Mouse (Mus musculus) G1E (cell line): ENCODE measurements at regions not wholly inside any gene's neighbourhood (a gene's known extent, or its start where the extent isn't known, plus 50 kb on each side); places are given as distances from the start of the nearest gene placed in this dataset.

Source experiments
- CTCF ChIP-seq: IDR thresholded peaks from 2 replicates; pipeline ENCODE4 v1.5.1; 2012; ENCODE audit warnings: low read depth, low read length, inconsistent platforms, mixed read lengths
- GATA1 ChIP-seq: IDR thresholded peaks from 2 replicates; pipeline ENCODE4 v1.6.1; 2012; ENCODE audit warnings: borderline replicate concordance, low read length, inconsistent platforms, mixed read lengths

DNA sequence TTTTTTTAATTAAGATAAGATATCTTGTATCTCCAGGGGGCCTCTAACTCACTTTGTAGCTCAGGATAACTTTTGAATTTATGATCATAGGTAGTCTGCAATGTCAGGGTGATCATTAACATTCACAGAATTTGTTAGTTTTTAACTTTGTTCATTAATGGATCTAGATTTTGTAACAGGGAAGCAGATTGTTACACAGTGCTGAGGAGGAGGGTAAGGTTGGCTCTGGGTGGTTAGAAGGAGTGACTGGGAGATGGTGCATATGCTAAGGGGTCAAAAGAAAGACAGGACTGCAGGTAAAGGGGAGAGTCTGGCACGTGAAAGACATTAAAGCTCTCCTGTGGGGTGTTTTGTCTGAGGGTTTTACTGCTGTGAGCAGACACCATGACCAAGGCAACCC, 145.3 kb upstream of the Rap1b start:
- TF ChIP-seq CTCF: no peak
- TF ChIP-seq GATA1: no peak
